Mouse (Mus musculus) c-Kit-positive CD71-positive TER-119-positive erythroid progenitor cells, embryonic 14.5 days (primary cell): Measurements from ENCODE around the gene Exoc6b.
"Not testable (repeated sequence)": the region's sequence is repeated elsewhere in the genome, so short reads cannot be mapped to it uniquely, and the experiment has no call there.

Experiments used
- DNase-seq: peaks from one replicate; pipeline ENCODE4 v3.0.0-alpha.2; 2013; ENCODE audit warnings: low spot score

Gene Exoc6b

GRCm38 (mm10) chr6:85069023-85069985 lies at the start of gene Exoc6b:
Exoc6b (minus strand) TSS chr6:85069513.
- DNase-seq, result peak; percentile 55

GRCm38 (mm10) chr6:85117545-85118511 lies 48.5 kb upstream of the Exoc6b start:
- DNase-seq, result peak; percentile 13

- DNase-seq, result no peak
Observed at GRCm38 (mm10) chr6:85105033-85105615, 35.8 kb upstream of the Exoc6b start.

GRCm38 (mm10) chr6:85103321-85103720 lies 34.0 kb upstream of the Exoc6b start:
- no peak for DNase-seq

GRCm38 (mm10) chr6:85096441-85096840 lies 27.1 kb upstream of the Exoc6b start:
- DNase-seq, result no peak

- DNase-seq, result no peak
Observed at GRCm38 (mm10) chr6:85087425-85087824, 18.1 kb upstream of the Exoc6b start.

- DNase-seq, result no peak
Observed at GRCm38 (mm10) chr6:85086645-85087044, 17.3 kb upstream of the Exoc6b start.

GRCm38 (mm10) chr6:85076179-85076720 lies 6.9 kb upstream of the Exoc6b start:
- not testable (repeated sequence) for DNase-seq

GRCm38 (mm10) chr6:85074996-85075395 lies 5.7 kb upstream of the Exoc6b start:
- no peak for DNase-seq

GRCm38 (mm10) chr6:85068322-85069022 lies 841 bp downstream of the Exoc6b start:
- DNase-seq, result no peak

GRCm38 (mm10) chr6:85057641-85058040 lies 11.7 kb downstream of the Exoc6b start:
- no peak for DNase-seq

GRCm38 (mm10) chr6:85051109-85051508 lies 18.2 kb downstream of the Exoc6b start:
- DNase-seq, result no peak

- no peak for DNase-seq
Observed at GRCm38 (mm10) chr6:85046531-85046930, 22.8 kb downstream of the Exoc6b start.

GRCm38 (mm10) chr6:85044621-85045152 lies 24.6 kb downstream of the Exoc6b start:
- DNase-seq, result no peak

GRCm38 (mm10) chr6:85037677-85038076 lies 31.6 kb downstream of the Exoc6b start:
- DNase-seq, result peak; percentile 34

GRCm38 (mm10) chr6:85029671-85030070 lies 39.6 kb downstream of the Exoc6b start:
- no peak for DNase-seq

GRCm38 (mm10) chr6:85024403-85024802 lies 44.9 kb downstream of the Exoc6b start:
- DNase-seq, result no peak

GRCm38 (mm10) chr6:85017011-85017410 lies 52.3 kb downstream of the Exoc6b start:
- DNase-seq, result no peak

GRCm38 (mm10) chr6:85013906-85014305 lies 55.4 kb downstream of the Exoc6b start:
- no peak for DNase-seq

- DNase-seq, result no peak
Observed at GRCm38 (mm10) chr6:85010397-85010796, 58.9 kb downstream of the Exoc6b start.

GRCm38 (mm10) chr6:84995418-84995817 lies 73.9 kb downstream of the Exoc6b start:
- DNase-seq, result no peak
